Mouse (Mus musculus) MEL (cell line): ENCODE results near the gene Kcnk3. TPM values are rescaled to one million over a fixed set of nuclear protein-coding genes. Genes with fewer than 3 reads are reported as not detected.

ENCODE experiments used
- DNase-seq: peaks from one replicate; pipeline ENCODE4 v3.0.0; 2011; ENCODE audit warnings: low read depth, low spot score
- H3K27ac ChIP-seq: 2 replicates; pipeline ENCODE4 v1.5.1; 2012; ENCODE audit warnings: low read depth, mild to moderate bottlenecking, control low read depth, low read length, moderate library complexity; ENCODE audit not compliant: control insufficient read depth
- H3K27me3 ChIP-seq, 2 experiments: fragments of 150-350 bp in 1 of 2; sonication (generic) in 1 of 2; 2 replicates each; pipeline ENCODE4 v1.6.1; 2012; ENCODE audit warnings: low read length in 2 of 2, mild to moderate bottlenecking in 2 of 2, improper control_type of control experiment in 1 of 2, moderate library complexity in 1 of 2; ENCODE audit not compliant: insufficient read depth in 2 of 2, control insufficient read depth in 1 of 2
- H3K36me3 ChIP-seq, 2 experiments: 2 replicates each; pipeline ENCODE4 v1.6.1; 2012 to 2014; ENCODE audit warnings: low read length in 2 of 2, improper control_type of control experiment in 1 of 2, inconsistent platforms in 1 of 2, mild to moderate bottlenecking in 1 of 2; ENCODE audit not compliant: insufficient read depth in 2 of 2, control insufficient read depth in 1 of 2
- H3K4me1 ChIP-seq, 2 experiments: fragments of 150-350 bp in 1 of 2; sonication (generic) in 1 of 2; 2 replicates each; pipeline ENCODE4 v1.6.1; 2012; ENCODE audit warnings: low read length in 2 of 2, improper control_type of control experiment in 1 of 2, mild to moderate bottlenecking in 1 of 2; ENCODE audit not compliant: insufficient read depth in 2 of 2, control insufficient read depth in 1 of 2
- H3K4me3 ChIP-seq, 2 experiments: fragments of 150-350 bp in 1 of 2; sonication (generic) in 1 of 2; 2 replicates each; pipeline ENCODE4 v1.5.1; 2012; ENCODE audit warnings: low read depth in 2 of 2, low read length in 2 of 2, mild to moderate bottlenecking in 2 of 2, moderate library complexity in 2 of 2, control low read depth in 1 of 2, improper control_type of control experiment in 1 of 2; ENCODE audit not compliant: control insufficient read depth in 1 of 2, insufficient read depth in 1 of 2
- H3K79me2 ChIP-seq: 2 replicates; pipeline ENCODE4 v1.6.1; 2012; ENCODE audit warnings: mild to moderate bottlenecking, low read length, moderate library complexity; ENCODE audit not compliant: control insufficient read depth, poor library complexity, insufficient read depth
- H3K9ac ChIP-seq: 2 replicates; pipeline ENCODE4 v1.6.1; 2012; ENCODE audit warnings: low read depth, mild to moderate bottlenecking, control low read depth, low read length, moderate library complexity; ENCODE audit not compliant: control insufficient read depth, poor library complexity, severe bottlenecking
- H3K9me3 ChIP-seq: fragments of 150-350 bp; sonication (generic); replicated peaks from 2 replicates; pipeline ENCODE4 v1.6.1; 2012; ENCODE audit warnings: mild to moderate bottlenecking, low read length, improper control_type of control experiment, moderate library complexity; ENCODE audit not compliant: insufficient read depth
- CHD2 ChIP-seq: IDR thresholded peaks from 2 replicates; pipeline ENCODE4 v1.6.1; 2011; ENCODE audit warnings: low read length, improper control_type of control experiment
- CTCF ChIP-seq, 3 experiments: IDR thresholded peaks in 2 of 3; conservative IDR thresholded peaks in 1 of 3; 2 replicates each; pipeline ENCODE4 v1.5.1; 2011 to 2012; ENCODE audit warnings: low read length in 3 of 3, low read depth in 2 of 3, mild to moderate bottlenecking in 2 of 3, improper control_type of control experiment in 1 of 3, inconsistent platforms in 1 of 3, mixed read lengths in 1 of 3, moderate library complexity in 1 of 3; ENCODE audit not compliant: control insufficient read depth in 1 of 3, insufficient read depth in 1 of 3, poor library complexity in 1 of 3, severe bottlenecking in 1 of 3
- E2F4 ChIP-seq: IDR thresholded peaks from 2 replicates; pipeline ENCODE4 v1.6.1; 2011; ENCODE audit warnings: low read depth, low read length, improper control_type of control experiment, borderline replicate concordance
- GABPA ChIP-seq: IDR thresholded peaks from 2 replicates; pipeline ENCODE4 v1.6.1; 2012; ENCODE audit warnings: low read depth, mild to moderate bottlenecking, inconsistent platforms, low read length, improper control_type of control experiment, moderate library complexity
- GATA1 ChIP-seq: IDR thresholded peaks from 2 replicates; pipeline ENCODE4 v1.6.1; 2011; ENCODE audit warnings: low read depth, low read length, improper control_type of control experiment
- HCFC1 ChIP-seq: IDR thresholded peaks from 2 replicates; pipeline ENCODE4 v1.6.1; 2012; ENCODE audit warnings: low read depth, mild to moderate bottlenecking, inconsistent platforms, low read length, improper control_type of control experiment, moderate library complexity
- JUND ChIP-seq: IDR thresholded peaks from 2 replicates; pipeline ENCODE4 v1.6.1; 2011; ENCODE audit warnings: low read depth, mild to moderate bottlenecking, improper control_type of control experiment, low read length
- MAFK ChIP-seq: IDR thresholded peaks from 2 replicates; pipeline ENCODE4 v1.6.1; 2011; ENCODE audit warnings: low read depth, mild to moderate bottlenecking, low read length, improper control_type of control experiment, borderline replicate concordance
- MAZ ChIP-seq: IDR thresholded peaks from 2 replicates; pipeline ENCODE4 v1.6.1; 2012; ENCODE audit warnings: low read depth, mild to moderate bottlenecking, inconsistent platforms, low read length, improper control_type of control experiment
- MYB ChIP-seq: IDR thresholded peaks from 2 replicates; pipeline ENCODE4 v1.6.1; 2011; ENCODE audit warnings: mild to moderate bottlenecking, low read depth, low read length, improper control_type of control experiment
- NRF1 ChIP-seq: IDR thresholded peaks from 2 replicates; pipeline ENCODE4 v1.6.1; 2014; ENCODE audit warnings: low read depth, mild to moderate bottlenecking, inconsistent platforms, low read length, improper control_type of control experiment, moderate library complexity; ENCODE audit not compliant: poor library complexity, insufficient read depth, severe bottlenecking
- POLR2A ChIP-seq, 2 experiments: IDR thresholded peaks; 2 replicates each; pipeline ENCODE4 v1.6.1; 2011 to 2012; ENCODE audit warnings: low read length in 2 of 2, mild to moderate bottlenecking in 2 of 2, control low read depth in 1 of 2, improper control_type of control experiment in 1 of 2, low read depth in 1 of 2, moderate library complexity in 1 of 2; ENCODE audit not compliant: control insufficient read depth in 1 of 2, insufficient read depth in 1 of 2, poor library complexity in 1 of 2
- POLR2AphosphoS2 ChIP-seq: IDR thresholded peaks from 2 replicates; pipeline ENCODE4 v1.6.1; 2011; ENCODE audit warnings: low read length, improper control_type of control experiment
- POLR2AphosphoS5 ChIP-seq: IDR thresholded peaks from 2 replicates; pipeline ENCODE4 v1.6.1; 2012; ENCODE audit warnings: low read depth, borderline replicate concordance, mild to moderate bottlenecking, inconsistent platforms, low read length, moderate library complexity, mixed read lengths
- RAD21 ChIP-seq: IDR thresholded peaks from 2 replicates; pipeline ENCODE4 v1.6.1; 2011; ENCODE audit warnings: mild to moderate bottlenecking, low read depth, low read length, improper control_type of control experiment
- RCOR1 ChIP-seq: IDR thresholded peaks from 2 replicates; pipeline ENCODE4 v1.6.1; 2012; ENCODE audit warnings: low read depth, mild to moderate bottlenecking, inconsistent platforms, low read length, improper control_type of control experiment
- SIN3A ChIP-seq: IDR thresholded peaks from 2 replicates; pipeline ENCODE4 v1.6.1; 2012; ENCODE audit warnings: low read length, improper control_type of control experiment, inconsistent platforms
- USF1 ChIP-seq: IDR thresholded peaks from 2 replicates; pipeline ENCODE4 v1.6.1; 2014; ENCODE audit warnings: low read depth, mild to moderate bottlenecking, inconsistent platforms, low read length, improper control_type of control experiment, moderate library complexity
- USF2 ChIP-seq, 2 experiments: IDR thresholded peaks; 2 replicates each; pipeline ENCODE4 v1.6.1; 2011 to 2012; ENCODE audit warnings: improper control_type of control experiment in 2 of 2, low read length in 2 of 2, borderline replicate concordance in 1 of 2, inconsistent platforms in 1 of 2, low read depth in 1 of 2, mild to moderate bottlenecking in 1 of 2; ENCODE audit not compliant: insufficient read depth in 1 of 2
- ZC3H11A ChIP-seq: IDR thresholded peaks from 2 replicates; pipeline ENCODE4 v1.6.1; 2012; ENCODE audit warnings: low read depth, mild to moderate bottlenecking, inconsistent platforms, low read length, improper control_type of control experiment
- ZMIZ1 ChIP-seq: IDR thresholded peaks from 2 replicates; pipeline ENCODE4 v1.6.1; 2012; ENCODE audit warnings: low read depth, mild to moderate bottlenecking, inconsistent platforms, low read length, improper control_type of control experiment, moderate library complexity
- ZNF384 ChIP-seq: IDR thresholded peaks from 2 replicates; pipeline ENCODE4 v1.6.1; 2012; ENCODE audit warnings: low read depth, mild to moderate bottlenecking, inconsistent platforms, low read length, improper control_type of control experiment
- polyA plus RNA-seq, 2 experiments: library from polyadenylated mRNA; stranded (reverse) in 1 of 2; unstranded in 1 of 2; fragments of >175 nt in 1 of 2; fragments of >200 nt in 1 of 2; gene quantifications; 2 replicates each; pipeline versions ENCODE4 v1.2.1 to v1.2.4; 2012; ENCODE audit warnings: low replicate concordance in 2 of 2, low read depth in 1 of 2; ENCODE audit not compliant: insufficient read length in 2 of 2, insufficient read depth in 1 of 2, missing spikeins in 1 of 2
- total RNA-seq: library from RNA; depleted of rRNA; stranded (reverse); fragments of 300-350 nt; gene quantifications from 2 replicates; pipeline ENCODE4 v1.2.3, GENCODE M21; 2012; rRNA removed

Kcnk3 gene
- total RNA-seq (not detected in 2 replicates), polyA plus RNA-seq (not detected)

DNA sequence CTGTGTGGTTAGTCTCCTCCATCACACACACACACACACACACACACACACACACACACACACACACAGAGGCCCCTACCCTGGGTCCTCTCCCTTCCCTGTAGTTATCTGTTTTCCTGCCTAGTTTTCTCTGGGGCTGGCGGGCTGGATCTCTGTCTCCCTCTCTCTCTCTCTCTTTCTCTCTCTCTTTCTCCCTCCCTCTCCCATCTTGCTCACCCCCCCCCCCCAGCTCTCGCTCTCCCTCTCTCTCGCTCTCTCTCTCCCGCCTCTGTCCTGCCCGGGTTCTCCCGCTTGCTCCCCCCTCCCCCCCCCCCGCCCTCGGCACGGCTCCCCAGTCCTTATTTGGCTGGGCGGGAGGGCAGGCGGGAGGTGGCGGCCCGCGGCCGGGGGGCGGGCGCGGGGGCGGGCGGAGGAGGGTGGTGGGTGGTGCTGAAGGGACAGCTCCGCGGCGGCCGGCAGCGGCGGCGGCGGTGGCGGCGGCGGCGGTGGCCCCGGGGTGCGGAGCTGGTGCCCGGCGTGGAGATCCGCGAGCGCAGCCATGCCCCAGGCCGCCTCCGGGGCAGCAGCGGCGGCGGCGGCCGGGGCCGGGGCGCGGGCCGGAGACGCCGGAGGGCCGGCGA is at the start of gene Kcnk3:
Gene Kcnk3 (plus strand): TSS at position 490 of the 620 bp plus-strand sequence.
- H3K9ac ChIP-seq, result no peak within 1 kb of the TSS

GRCm38 (mm10) chr5:30545698-30546097 is 42.3 kb upstream of the Kcnk3 start, which contains the start of gene Cib4:
TSS of gene Cib4 (minus strand) at chr5:30545836.
- H3K27ac ChIP-seq, result no peak within 1 kb of the TSS
- H3K9ac ChIP-seq, result no peak within 1 kb of the TSS
- H3K27me3 ChIP-seq, result peaks cover 47 to 53% of the 10 kb centered on the region in 2 experiments
- no peak within 1 kb of the TSS for H3K4me3 ChIP-seq
- no peaks in the 10 kb centered on the region for H3K79me2 ChIP-seq
- no peak for DNase-seq
- no peaks in the 10 kb centered on the region for H3K9me3 ChIP-seq
- H3K4me1 ChIP-seq, result no peaks in the 10 kb centered on the region
- H3K36me3 ChIP-seq, result no peaks in the 10 kb centered on the region
- TF ChIP-seq HCFC1 (no peak), SIN3A (no peak), ZC3H11A (no peak), RCOR1 (no peak), ZNF384 (no peak), USF1 (no peak), POLR2AphosphoS2 (no peak), NRF1 (no peak), CTCF (IDR thresholded peaks at IDR 0.05 in 2 of 3, conservative IDR thresholded peaks at IDR 0.05 in 1 of 3; ENCODE audit: control insufficient read depth in 1 of 3, insufficient read depth in 1 of 3, low read depth in 2 of 3, low read length in 3 of 3, poor library complexity in 1 of 3, severe bottlenecking in 1 of 3) (no peak), GABPA (no peak), MAZ (no peak), JUND (no peak), CHD2 (no peak), MYB (no peak), POLR2A (IDR thresholded peaks at IDR 0.05; ENCODE audit: control insufficient read depth in 1 of 2, insufficient read depth in 1 of 2, low read depth in 1 of 2, low read length in 2 of 2, poor library complexity in 1 of 2) (no peak), ZMIZ1 (no peak), GATA1 (no peak)
- TF ChIP-seq, all 39 proteins: peak for 0

More for the DNA sequence above, at the start of gene Kcnk3:
- Histone ChIP-seq H3K27me3 (peaks cover 11 to 15% of the 10 kb centered on the region in 2 experiments), H3K9me3 (no peaks in the 10 kb centered on the region), H3K79me2 (no peaks in the 10 kb centered on the region), H3K4me3 (no peak within 1 kb of the TSS), H3K27ac (no peak within 1 kb of the TSS), H3K4me1 (no peaks in the 10 kb centered on the region), H3K36me3 (no peaks in the 10 kb centered on the region)
- TF ChIP-seq MAFK, result no peak
- no peak for TF ChIP-seq MAZ
- no peak for TF ChIP-seq POLR2A (IDR thresholded peaks at IDR 0.05; ENCODE audit: control insufficient read depth in 1 of 2, insufficient read depth in 1 of 2, low read depth in 1 of 2, low read length in 2 of 2, poor library complexity in 1 of 2)
- no peak for TF ChIP-seq ZC3H11A
- no peak for TF ChIP-seq MYB
- no peak for TF ChIP-seq POLR2AphosphoS5
- no peak for TF ChIP-seq CHD2
- no peak for TF ChIP-seq ZNF384
- no peak for TF ChIP-seq USF2 (IDR thresholded peaks at IDR 0.05; ENCODE audit: borderline replicate concordance in 1 of 2, insufficient read depth in 1 of 2, low read depth in 1 of 2, low read length in 2 of 2)
- TF ChIP-seq RAD21, result no peak
- no peak for TF ChIP-seq E2F4
- no peak for TF ChIP-seq NRF1
- no peak for TF ChIP-seq POLR2AphosphoS2
- DNase-seq, result no peak
